9 mouse cellular contexts compared by ENCODE assay signal in the genomic region with DNA sequence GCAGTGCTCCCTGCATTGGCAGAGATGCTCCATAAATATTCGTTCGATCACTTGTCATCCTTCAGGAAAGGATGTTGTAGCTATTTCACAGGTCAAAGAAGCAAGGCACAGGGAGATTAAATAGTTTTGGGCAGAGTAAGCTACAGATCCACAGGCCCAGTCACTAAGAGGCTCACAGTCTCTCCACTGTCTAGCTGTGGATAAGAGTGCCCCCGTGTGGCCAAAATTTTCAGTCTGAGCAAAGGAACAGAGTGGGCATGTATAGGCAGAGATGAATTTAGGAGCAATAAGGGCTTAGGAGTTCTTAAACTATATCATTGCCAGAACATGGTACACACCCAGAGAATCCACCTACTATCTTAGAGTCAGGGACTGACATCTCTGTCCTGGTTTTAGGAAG. TPM values are rescaled to one million over a fixed set of nuclear protein-coding genes. Genes with fewer than 3 reads are reported as not detected.
DNase-seq lines count a peak whose midpoint lies in the region; ATAC-seq and TF ChIP-seq lines count a peak whose summit lies in the region.
"Had no signal": no experiment of that assay in that cellular context is flagged by ENCODE, and none has a peak within 500 bp of the region (broad histone marks: within the 10 kb centered on the region; RNA-seq: fewer than 3 reads in every experiment).

No protein-coding gene starts in this region.

- H3K4me1 ChIP-seq in hindbrain, embryonic 12.5 days: no peaks in the 10 kb centered on the region
- no peaks in the 10 kb centered on the region for H3K4me1 ChIP-seq in lung, postnatal 0 days (ENCODE audit: insufficient read depth, low read depth, low read length)

- TF ChIP-seq EP300 in lung, postnatal 0 days (IDR thresholded peaks at IDR 0.05): no peak

- no peaks in the 10 kb centered on the region for H3K36me3 ChIP-seq in hindbrain, embryonic 12.5 days
- H3K36me3 ChIP-seq in lung, postnatal 0 days (ENCODE audit: insufficient read depth, low read length): no peaks in the 10 kb centered on the region

- H3K4me2 ChIP-seq in hindbrain, embryonic 12.5 days (replicated peaks): no peak overlapping the region
- H3K4me2 ChIP-seq in lung, postnatal 0 days (replicated peaks; ENCODE audit: low read depth, low read length): no peak overlapping the region

- ATAC-seq in hindbrain, embryonic 12.5 days (ENCODE audit: low FRiP score): peak; percentile 82
- peak; percentile 73 for ATAC-seq in lung, postnatal 0 days

- 29% methylated on average over 3 of the region's 3 CpGs for WGBS in hindbrain, embryonic 12.5 days
- WGBS in lung, postnatal 0 days: 15% methylated on average over 3 of the region's 3 CpGs

- peak; percentile 89 for TF ChIP-seq CTCF in lung, postnatal 0 days (IDR thresholded peaks at IDR 0.05)

- DNase-seq in Muller cell, postnatal 12 days (ENCODE audit: inconsistent ontology term): peak; percentile 64
- peak; percentile 30 for DNase-seq in cerebellum, adult 9-11 months
- peak; percentile 65 to 89 for DNase-seq in frontal cortex, postnatal 14 days (ENCODE audit: low spot score in 2 of 2)
- peak; percentile 92 to 93 for DNase-seq in layer of hippocampus, postnatal 10 days (ENCODE audit: low spot score in 2 of 2)
- DNase-seq in lung, postnatal 0 days (ENCODE audit: low spot score): peak; percentile 87
- peak; percentile 69 for DNase-seq in retina, postnatal 7 days (ENCODE audit: low read depth, low spot score)
- DNase-seq in urinary bladder, adult 2 months (ENCODE audit: low spot score): peak; percentile 71

- H3K9ac ChIP-seq in hindbrain, embryonic 12.5 days: no peak overlapping the region
- no peak overlapping the region for H3K9ac ChIP-seq in lung, postnatal 0 days (replicated peaks; ENCODE audit: low read depth)

- no peak overlapping the region for H3K4me3 ChIP-seq in hindbrain, embryonic 12.5 days
- H3K4me3 ChIP-seq in lung, postnatal 0 days (ENCODE audit: low read depth, low read length): no peak overlapping the region
- H3K4me3 ChIP-seq: megakaryocyte, embryonic 14.5 days had no signal

- no peak overlapping the region for H3K27ac ChIP-seq in hindbrain, embryonic 12.5 days
- no peak overlapping the region for H3K27ac ChIP-seq in lung, postnatal 0 days (ENCODE audit: low read length)

- H3K27me3 ChIP-seq in hindbrain, embryonic 12.5 days: peaks cover 15% of the 10 kb centered on the region
- no peaks in the 10 kb centered on the region for H3K27me3 ChIP-seq in lung, postnatal 0 days (replicated peaks; ENCODE audit: insufficient read depth, low read length)

- H3K9me3 ChIP-seq in hindbrain, embryonic 12.5 days (replicated peaks): no peaks in the 10 kb centered on the region
- H3K9me3 ChIP-seq in lung, postnatal 0 days (ENCODE audit: low read length): no peaks in the 10 kb centered on the region
- H3K9me3 ChIP-seq: megakaryocyte, embryonic 14.5 days had no signal

RNA-seq across cellular contexts. Expression of gene Cwh43, which starts 26.0 kb away (rescaled TPM):
- 0.20 TPM in 1 of 2 replicates, not detected in the other for polyA plus RNA-seq in hindbrain, embryonic 12.5 days (2016; fragmentation: Nextera tagmentation; extraction: Ambion mirVana)
- 1 to 10 TPM; 4.9 to 5.5 TPM for total RNA-seq in layer of hippocampus, postnatal 10 days (2021)
- 0.08 TPM in 1 of 2 replicates, not detected in the other for polyA plus RNA-seq in lung, postnatal 0 days (2015; fragmentation: Nextera tagmentation; extraction: Ambion mirVana)
- polyA plus RNA-seq in urinary bladder, adult 2 months (2012; rRNA removed): 0.16 and 0.50 TPM in 2 replicates

RNA-seq across cellular contexts. Expression of gene Ociad2, which starts 39.1 kb away (rescaled TPM):
- polyA plus RNA-seq in hindbrain, embryonic 12.5 days (2016; fragmentation: Nextera tagmentation; extraction: Ambion mirVana): 12.7 and 16.4 TPM in 2 replicates
- 10 to 100 TPM; 46.2 to 72.2 TPM for total RNA-seq in layer of hippocampus, postnatal 10 days (2021)
- polyA plus RNA-seq in lung, postnatal 0 days (2015; fragmentation: Nextera tagmentation; extraction: Ambion mirVana): 35.9 and 47.2 TPM in 2 replicates
- 38.7 and 44.8 TPM in 2 replicates for polyA plus RNA-seq in urinary bladder, adult 2 months (2012; rRNA removed)

Comparison
In these comparisons a context has a peak if more than half of its experiments do, and no peak if none do; other contexts are left out.
1. DNase-seq: peak in every context shown above with its lines; median percentile 92 in layer of hippocampus, postnatal 10 days; 87 in lung, postnatal 0 days; 77 in frontal cortex, postnatal 14 days; 71 in urinary bladder, adult 2 months; 69 in retina, postnatal 7 days; 64 in Muller cell, postnatal 12 days; 30 in cerebellum, adult 9-11 months.